Mouse (Mus musculus) adrenal gland, postnatal 4 days (tissue): Measurements from ENCODE around the gene Phf7. TPM values are rescaled to one million over a fixed set of nuclear protein-coding genes. Genes with fewer than 3 reads are reported as not detected.
A peak's percentile ranks its signal among the peaks of the same experiment; 100 is the strongest.

Experiments
- DNase-seq, 2 experiments: peaks; one replicate each; pipeline ENCODE4 v3.0.0; 2021 to 2022; ENCODE audit warnings: low spot score in 2 of 2, mixed read lengths in 2 of 2
- total RNA-seq, 2 experiments: library from RNA; stranded (reverse); gene quantifications; 2 replicates each; pipeline ENCODE4 v1.2.3; 2021

Gene Phf7
- total RNA-seq, 2 experiments from 2014 or later = 12.4 to 12.6 TPM

- no peak for DNase-seq
Observed at GRCm38 (mm10) chr14:31200038-31200437, 51.1 kb downstream of the Phf7 start.

GRCm38 (mm10) chr14:31199599-31199998 is 51.5 kb downstream of the Phf7 start:
- DNase-seq = no peak

GRCm38 (mm10) chr14:31197547-31198516 is 53.3 kb downstream of the Phf7 start:
- DNase-seq = peak in 1 of 2 experiments; percentile 33

GRCm38 (mm10) chr14:31195968-31196367 is 55.1 kb downstream of the Phf7 start:
- no peak for DNase-seq

GRCm38 (mm10) chr14:31195521-31195920 is 55.6 kb downstream of the Phf7 start:
- DNase-seq = no peak

- no peak for DNase-seq
Observed at GRCm38 (mm10) chr14:31194891-31195513, 56.1 kb downstream of the Phf7 start.

- no peak for DNase-seq
Observed at GRCm38 (mm10) chr14:31194441-31194840, 56.7 kb downstream of the Phf7 start.

GRCm38 (mm10) chr14:31193791-31194190 is 57.3 kb downstream of the Phf7 start:
- DNase-seq = no peak

- DNase-seq = no peak
Observed at GRCm38 (mm10) chr14:31191936-31192335, 59.2 kb downstream of the Phf7 start.

- DNase-seq = no peak
Observed at GRCm38 (mm10) chr14:31189348-31189747, 61.8 kb downstream of the Phf7 start.

- DNase-seq = no peak
Observed at GRCm38 (mm10) chr14:31188771-31189181, 62.3 kb downstream of the Phf7 start.

Other genes starting within 250 kb of the Phf7 start
- gene Glt8d1, start 249.9 kb downstream of the Phf7 start, total RNA-seq = 10 to 100 TPM; 66.0 to 67.0 TPM
- gene Spcs1, start 249.6 kb downstream of the Phf7 start, total RNA-seq = 100 to 1,000 TPM; 232 to 265 TPM
- gene Pbrm1, start 232.2 kb downstream of the Phf7 start, total RNA-seq = 10 to 100 TPM; 71.4 to 77.5 TPM
- 10 to 100 TPM; 85.6 to 98.0 TPM for gene Gnl3, start 232.2 kb downstream of the Phf7 start, total RNA-seq
- 10 to 100 TPM; 62.0 to 76.4 TPM for gene Smim4, start 122.4 kb downstream of the Phf7 start, total RNA-seq
- 10 to 100 TPM; 82.1 to 84.4 TPM for gene Nt5dc2, start 120.3 kb downstream of the Phf7 start, total RNA-seq
- 100 to 1,000 TPM in 1 of 2 experiments, 10 to 100 TPM in 1; 94.1 to 101 TPM for gene Stab1, start 82.7 kb downstream of the Phf7 start, total RNA-seq
- gene Tnnc1, start 43.0 kb downstream of the Phf7 start, total RNA-seq = 10 to 100 TPM in 1 of 2 experiments, 1 to 10 TPM in 1; 5.0 to 13.9 TPM
- gene Nisch, start 34.4 kb downstream of the Phf7 start, total RNA-seq = 100 to 1,000 TPM; 496 to 522 TPM
- 10 to 100 TPM; 12.6 to 20.0 TPM for gene Sema3g, start 33.5 kb downstream of the Phf7 start, total RNA-seq
- 10 to 100 TPM; 82.9 to 83.7 TPM for gene Bap1, start 133 bp upstream of the Phf7 start, total RNA-seq
- gene Dnah1, start 72.6 kb upstream of the Phf7 start, total RNA-seq = 1 to 10 TPM; 2.4 to 3.2 TPM
- 10 to 100 TPM; 47.0 to 53.0 TPM for gene Capn7, start 85.3 kb upstream of the Phf7 start, total RNA-seq
- gene Sh3bp5, start 184.8 kb upstream of the Phf7 start, total RNA-seq = 100 to 1,000 TPM; 136 to 140 TPM
- 10 to 100 TPM; 34.9 to 40.3 TPM for gene Eaf1, start 243.1 kb upstream of the Phf7 start, total RNA-seq
- gene Mettl6, start 243.7 kb upstream of the Phf7 start, total RNA-seq = 10 to 100 TPM; 36.3 to 40.2 TPM